Mouse (Mus musculus) kidney, adult 8-10 months (tissue): Measurements from ENCODE around the gene Adcy9.

Experiments used
- DNase-seq, 2 experiments: peaks; one replicate each; pipeline ENCODE4 v3.0.0; 2022

Adcy9 gene

GRCm38 (mm10) chr16:4420298-4421054, at the start of gene Adcy9:
Gene Adcy9 (minus strand): TSS chr16:4420498.
- peak; percentile 81 to 86 for DNase-seq

GRCm38 (mm10) chr16:4469599-4470352, 49.5 kb upstream of the Adcy9 start:
- peak; percentile 55 to 60 for DNase-seq

- no peak for DNase-seq
Measured at GRCm38 (mm10) chr16:4464529-4465089, 44.3 kb upstream of the Adcy9 start.

GRCm38 (mm10) chr16:4457927-4458326, 37.6 kb upstream of the Adcy9 start:
- no peak for DNase-seq

GRCm38 (mm10) chr16:4456391-4456790, 36.1 kb upstream of the Adcy9 start:
- no peak for DNase-seq

- DNase-seq = no peak
Measured at GRCm38 (mm10) chr16:4455693-4456092, 35.4 kb upstream of the Adcy9 start.

- DNase-seq = no peak
Measured at GRCm38 (mm10) chr16:4454563-4454962, 34.3 kb upstream of the Adcy9 start.

GRCm38 (mm10) chr16:4449418-4449817, 29.1 kb upstream of the Adcy9 start:
- no peak for DNase-seq

- DNase-seq = peak; percentile 68 to 77
Measured at GRCm38 (mm10) chr16:4448235-4448634, 27.9 kb upstream of the Adcy9 start.

GRCm38 (mm10) chr16:4446395-4446794, 26.1 kb upstream of the Adcy9 start:
- no peak for DNase-seq

- DNase-seq = no peak
Measured at GRCm38 (mm10) chr16:4444378-4444777, 24.1 kb upstream of the Adcy9 start.

GRCm38 (mm10) chr16:4439302-4440066, 19.2 kb upstream of the Adcy9 start:
- DNase-seq = peak; percentile 78 to 83

GRCm38 (mm10) chr16:4436738-4437137, 16.4 kb upstream of the Adcy9 start:
- peak; percentile 19 to 31 for DNase-seq

GRCm38 (mm10) chr16:4435371-4435770, 15.1 kb upstream of the Adcy9 start:
- peak; percentile 17 to 20 for DNase-seq

GRCm38 (mm10) chr16:4431841-4432240, 11.5 kb upstream of the Adcy9 start:
- DNase-seq = no peak

GRCm38 (mm10) chr16:4431013-4431412, 10.7 kb upstream of the Adcy9 start:
- no peak for DNase-seq

GRCm38 (mm10) chr16:4430232-4430631, 9.9 kb upstream of the Adcy9 start:
- no peak for DNase-seq

- peak; percentile 44 to 49 for DNase-seq
Measured at GRCm38 (mm10) chr16:4425658-4426234, 5.4 kb upstream of the Adcy9 start.

- DNase-seq = no peak
Measured at GRCm38 (mm10) chr16:4423613-4424012, 3.3 kb upstream of the Adcy9 start.

GRCm38 (mm10) chr16:4422991-4423390, 2.7 kb upstream of the Adcy9 start:
- DNase-seq = no peak

- DNase-seq = peak; percentile 41 to 50
Measured at GRCm38 (mm10) chr16:4419546-4420297, 576 bp downstream of the Adcy9 start.
